16 mouse cellular contexts compared by ENCODE assay signal in the genomic region with DNA sequence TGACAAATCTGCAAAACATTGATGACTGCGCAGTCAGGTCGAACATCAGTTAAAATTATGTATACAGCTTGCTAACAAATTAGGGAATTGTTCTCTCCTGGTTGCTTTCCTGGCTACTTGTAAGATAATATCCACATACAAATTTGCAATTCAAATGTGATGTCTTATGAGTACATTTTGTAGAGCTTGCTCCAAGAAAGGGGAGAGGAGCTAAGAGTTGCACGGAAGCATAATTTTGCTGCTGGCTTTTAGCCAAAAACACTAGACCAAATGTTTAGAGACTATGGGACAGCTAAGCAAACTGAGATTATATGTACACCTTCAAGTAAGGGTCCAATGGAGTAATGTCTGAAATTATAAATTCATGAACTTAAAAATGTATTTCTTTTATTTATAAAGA.
DNase-seq lines count a peak whose midpoint lies in the region; ATAC-seq and TF ChIP-seq lines count a peak whose summit lies in the region.
"Had no signal": no experiment of that assay in that cellular context is flagged by ENCODE, and none has a peak within 500 bp of the region (broad histone marks: within the 10 kb centered on the region; RNA-seq: fewer than 3 reads in every experiment).

No protein-coding gene starts in this region.

- no peak overlapping the region for H3K4me3 ChIP-seq in forebrain, embryonic 16.5 days (replicated peaks; ENCODE audit: low read length)
- H3K4me3 ChIP-seq in forebrain, embryonic 11.5 days (ENCODE audit: low read depth, low read length), result no peak overlapping the region
- H3K4me3 ChIP-seq in lung, embryonic 14.5 days (ENCODE audit: low read depth, low read length), result no peak overlapping the region
- no peak overlapping the region for H3K4me3 ChIP-seq in neural tube, embryonic 13.5 days
- no peak overlapping the region for H3K4me3 ChIP-seq in neural tube, embryonic 15.5 days (replicated peaks)
- H3K4me3 ChIP-seq: forebrain, embryonic 12.5 days; heart, embryonic 13.5 days; hindbrain, embryonic 15.5 days had no signal

- WGBS in forebrain, embryonic 16.5 days, result 53% methylated on average over 3 of the region's 3 CpGs
- WGBS in forebrain, embryonic 11.5 days, result 89% methylated on average over 3 of the region's 3 CpGs
- WGBS in lung, embryonic 14.5 days, result 57% methylated on average over 3 of the region's 3 CpGs
- WGBS in neural tube, embryonic 13.5 days, result 70% methylated on average over 3 of the region's 3 CpGs
- 57% methylated on average over 3 of the region's 3 CpGs for WGBS in neural tube, embryonic 15.5 days

- no peak for TF ChIP-seq CTCF in lung, embryonic 14.5 days (IDR thresholded peaks at IDR 0.05; ENCODE audit: low read depth)

- H3K4me1 ChIP-seq in forebrain, embryonic 16.5 days (replicated peaks; ENCODE audit: control insufficient read depth, insufficient read depth, low read length), result peaks cover 4% of the 10 kb centered on the region; the same call in 1 of the 2 replicates
- no peaks in the 10 kb centered on the region for H3K4me1 ChIP-seq in forebrain, embryonic 11.5 days (replicated peaks; ENCODE audit: control insufficient read depth, insufficient read depth, low read length)
- H3K4me1 ChIP-seq in lung, embryonic 14.5 days (ENCODE audit: insufficient read depth), result no peaks in the 10 kb centered on the region
- H3K4me1 ChIP-seq in neural tube, embryonic 13.5 days (replicated peaks), result peaks cover 24% of the 10 kb centered on the region
- H3K4me1 ChIP-seq in neural tube, embryonic 15.5 days, result peaks cover 21% of the 10 kb centered on the region; the same call in 1 of the 2 replicates
- H3K4me1 ChIP-seq: forebrain, embryonic 12.5 days had no signal

- no peak overlapping the region for H3K9ac ChIP-seq in forebrain, embryonic 16.5 days (replicated peaks; ENCODE audit: low read depth, low read length)
- no peak overlapping the region for H3K9ac ChIP-seq in forebrain, embryonic 11.5 days (ENCODE audit: low read length)
- H3K9ac ChIP-seq in lung, embryonic 14.5 days, result no peak overlapping the region
- H3K9ac ChIP-seq in neural tube, embryonic 13.5 days, result no peak overlapping the region
- H3K9ac ChIP-seq in neural tube, embryonic 15.5 days (replicated peaks), result no peak overlapping the region
- H3K9ac ChIP-seq: forebrain, embryonic 12.5 days; heart, embryonic 13.5 days; hindbrain, embryonic 15.5 days had no signal

- 0 out of 2 replicates have a peak, but pooled peaks have one; percentile 36 for ATAC-seq in forebrain, embryonic 16.5 days
- no peak for ATAC-seq in forebrain, embryonic 11.5 days (replicated peaks; ENCODE audit: low FRiP score)
- ATAC-seq in lung, embryonic 14.5 days (ENCODE audit: insufficient read depth), result no peak
- no peak for ATAC-seq in neural tube, embryonic 13.5 days (ENCODE audit: low read depth)
- no peak for ATAC-seq in neural tube, embryonic 15.5 days (ENCODE audit: low FRiP score)
- ATAC-seq: activated CD4-positive, CD25-positive, alpha-beta regulatory T cell, adult 4 months; Patski had no signal

- H3K4me2 ChIP-seq in forebrain, embryonic 16.5 days (ENCODE audit: low read length), result no peak overlapping the region
- no peak overlapping the region for H3K4me2 ChIP-seq in forebrain, embryonic 11.5 days (ENCODE audit: low read depth, low read length, severe bottlenecking)
- H3K4me2 ChIP-seq in lung, embryonic 14.5 days, result no peak overlapping the region
- H3K4me2 ChIP-seq in neural tube, embryonic 13.5 days, result no peak overlapping the region
- no peak overlapping the region for H3K4me2 ChIP-seq in neural tube, embryonic 15.5 days
- H3K4me2 ChIP-seq: forebrain, embryonic 12.5 days; heart, embryonic 13.5 days; hindbrain, embryonic 15.5 days had no signal

- no peaks in the 10 kb centered on the region for H3K36me3 ChIP-seq in forebrain, embryonic 16.5 days (ENCODE audit: control insufficient read depth, insufficient read depth)
- H3K36me3 ChIP-seq in forebrain, embryonic 11.5 days (ENCODE audit: control insufficient read depth, insufficient read depth, low read length), result no peaks in the 10 kb centered on the region
- no peaks in the 10 kb centered on the region for H3K36me3 ChIP-seq in lung, embryonic 14.5 days (ENCODE audit: insufficient read depth)
- no peaks in the 10 kb centered on the region for H3K36me3 ChIP-seq in neural tube, embryonic 13.5 days
- H3K36me3 ChIP-seq in neural tube, embryonic 15.5 days, result no peaks in the 10 kb centered on the region
- H3K36me3 ChIP-seq: forebrain, embryonic 12.5 days; heart, embryonic 13.5 days; hindbrain, embryonic 15.5 days had no signal

- no peaks in the 10 kb centered on the region for H3K27me3 ChIP-seq in forebrain, embryonic 16.5 days (replicated peaks; ENCODE audit: control insufficient read depth, insufficient read depth, low read length)
- no peaks in the 10 kb centered on the region for H3K27me3 ChIP-seq in forebrain, embryonic 11.5 days (ENCODE audit: control insufficient read depth, insufficient read depth, low read length)
- H3K27me3 ChIP-seq in lung, embryonic 14.5 days (ENCODE audit: insufficient read depth, low read length), result no peaks in the 10 kb centered on the region
- no peaks in the 10 kb centered on the region for H3K27me3 ChIP-seq in neural tube, embryonic 13.5 days
- no peaks in the 10 kb centered on the region for H3K27me3 ChIP-seq in neural tube, embryonic 15.5 days (replicated peaks)
- H3K27me3 ChIP-seq: CH12.LX; forebrain, embryonic 12.5 days; heart, embryonic 13.5 days; hindbrain, embryonic 15.5 days; Patski had no signal

- no peak overlapping the region for H3K27ac ChIP-seq in forebrain, embryonic 16.5 days (ENCODE audit: low read length)
- no peak overlapping the region for H3K27ac ChIP-seq in forebrain, embryonic 11.5 days (ENCODE audit: low read depth, low read length)
- no peak overlapping the region for H3K27ac ChIP-seq in lung, embryonic 14.5 days (ENCODE audit: low read depth)
- H3K27ac ChIP-seq in neural tube, embryonic 13.5 days (replicated peaks), result peak overlapping the region; percentile 0; the same call in 1 of the 2 replicates
- no peak overlapping the region for H3K27ac ChIP-seq in neural tube, embryonic 15.5 days (replicated peaks)
- H3K27ac ChIP-seq: forebrain, embryonic 12.5 days; heart, embryonic 13.5 days; hindbrain, embryonic 15.5 days had no signal

- no peak for DNase-seq in forebrain, embryonic 11.5 days (ENCODE audit: low spot score)
- DNase-seq in lung, embryonic 14.5 days, result peak; percentile 72
- no peak for DNase-seq in lung, adult 18-20 months
- DNase-seq: adrenal gland, postnatal 14 days; cerebellum, adult 2 months; gastrocnemius, postnatal 36 days; heart, postnatal 36 days had no signal

- H3K9me3 ChIP-seq in forebrain, embryonic 16.5 days (ENCODE audit: control insufficient read depth, low read length), result no peaks in the 10 kb centered on the region
- no peaks in the 10 kb centered on the region for H3K9me3 ChIP-seq in forebrain, embryonic 11.5 days (ENCODE audit: control insufficient read depth, low read length)
- no peaks in the 10 kb centered on the region for H3K9me3 ChIP-seq in lung, embryonic 14.5 days (ENCODE audit: low read depth, low read length)
- no peaks in the 10 kb centered on the region for H3K9me3 ChIP-seq in neural tube, embryonic 13.5 days
- no peaks in the 10 kb centered on the region for H3K9me3 ChIP-seq in neural tube, embryonic 15.5 days (replicated peaks)
- H3K9me3 ChIP-seq: hindbrain, embryonic 15.5 days had no signal
